Mouse (Mus musculus): Measurements from ENCODE around the gene Map4k3. TPM values are rescaled to one million over a fixed set of nuclear protein-coding genes. Genes with fewer than 3 reads are reported as not detected.
"Not testable (repeated sequence)": the region's sequence is repeated elsewhere in the genome, so short reads cannot be mapped to it uniquely, and the experiment has no call there.

The Map4k3 gene
- total RNA-seq, 2 experiments from 2014 or later = 1.6 to 3.3 TPM

GRCm38 (mm10) chr17:80577214-80577613, 151.1 kb downstream of the Map4k3 start:
- peak; percentile 92 for ATAC-seq (replicated peaks; ENCODE audit: low FRiP score, low TSS enrichment, poor library complexity, severe bottlenecking)

- ATAC-seq (replicated peaks; ENCODE audit: low FRiP score, low TSS enrichment, poor library complexity, severe bottlenecking) = no peak
Measured at GRCm38 (mm10) chr17:80575008-80575407, 153.3 kb downstream of the Map4k3 start.

- ATAC-seq (replicated peaks; ENCODE audit: low FRiP score, low TSS enrichment, poor library complexity, severe bottlenecking) = no peak
Measured at GRCm38 (mm10) chr17:80574471-80574965, 153.8 kb downstream of the Map4k3 start.

- ATAC-seq (replicated peaks; ENCODE audit: low FRiP score, low TSS enrichment, poor library complexity, severe bottlenecking) = no peak
Measured at GRCm38 (mm10) chr17:80572187-80572935, 155.9 kb downstream of the Map4k3 start.

GRCm38 (mm10) chr17:80571460-80571859, 156.8 kb downstream of the Map4k3 start:
- no peak for ATAC-seq (replicated peaks; ENCODE audit: low FRiP score, low TSS enrichment, poor library complexity, severe bottlenecking)

- not testable (repeated sequence) for ATAC-seq (replicated peaks; ENCODE audit: low FRiP score, low TSS enrichment, poor library complexity, severe bottlenecking)
Measured at GRCm38 (mm10) chr17:80569718-80570117, 158.6 kb downstream of the Map4k3 start.

GRCm38 (mm10) chr17:80568842-80569601, 159.3 kb downstream of the Map4k3 start:
- no peak for ATAC-seq (replicated peaks; ENCODE audit: low FRiP score, low TSS enrichment, poor library complexity, severe bottlenecking)

- ATAC-seq (replicated peaks; ENCODE audit: low FRiP score, low TSS enrichment, poor library complexity, severe bottlenecking) = no peak
Measured at GRCm38 (mm10) chr17:80568441-80568840, 159.8 kb downstream of the Map4k3 start.

- peak; percentile 74 for ATAC-seq (replicated peaks; ENCODE audit: low FRiP score, low TSS enrichment, poor library complexity, severe bottlenecking)
Measured at GRCm38 (mm10) chr17:80564611-80564924, 163.7 kb downstream of the Map4k3 start.

GRCm38 (mm10) chr17:80563762-80564610, 164.3 kb downstream of the Map4k3 start:
- ATAC-seq (replicated peaks; ENCODE audit: low FRiP score, low TSS enrichment, poor library complexity, severe bottlenecking) = peak; percentile 17; the same call in 1 of the 2 replicates

GRCm38 (mm10) chr17:80562792-80563191, 165.5 kb downstream of the Map4k3 start:
- no peak for ATAC-seq (replicated peaks; ENCODE audit: low FRiP score, low TSS enrichment, poor library complexity, severe bottlenecking)

GRCm38 (mm10) chr17:80560669-80561401, 167.4 kb downstream of the Map4k3 start:
- ATAC-seq (replicated peaks; ENCODE audit: low FRiP score, low TSS enrichment, poor library complexity, severe bottlenecking) = peak; percentile 80

- ATAC-seq (replicated peaks; ENCODE audit: low FRiP score, low TSS enrichment, poor library complexity, severe bottlenecking) = peak; percentile 52; the same call in 1 of the 2 replicates
Measured at GRCm38 (mm10) chr17:80559745-80560144, 168.5 kb downstream of the Map4k3 start.

- ATAC-seq (replicated peaks; ENCODE audit: low FRiP score, low TSS enrichment, poor library complexity, severe bottlenecking) = no peak
Measured at GRCm38 (mm10) chr17:80559050-80559449, 169.2 kb downstream of the Map4k3 start.

- no peak for ATAC-seq (replicated peaks; ENCODE audit: low FRiP score, low TSS enrichment, poor library complexity, severe bottlenecking)
Measured at GRCm38 (mm10) chr17:80558583-80558982, 169.7 kb downstream of the Map4k3 start.

- ATAC-seq (replicated peaks; ENCODE audit: low FRiP score, low TSS enrichment, poor library complexity, severe bottlenecking) = no peak
Measured at GRCm38 (mm10) chr17:80557461-80557860, 170.8 kb downstream of the Map4k3 start.

GRCm38 (mm10) chr17:80553318-80554270, 174.7 kb downstream of the Map4k3 start:
- ATAC-seq (replicated peaks; ENCODE audit: low FRiP score, low TSS enrichment, poor library complexity, severe bottlenecking) = peak; percentile 92

GRCm38 (mm10) chr17:80552653-80553052, 175.6 kb downstream of the Map4k3 start:
- no peak for ATAC-seq (replicated peaks; ENCODE audit: low FRiP score, low TSS enrichment, poor library complexity, severe bottlenecking)
